ENCODE assay signal across 7 mouse cellular contexts in genomic region chr10:83637295-83637694, GRCm38 (mm10). TPM values are rescaled to one million over a fixed set of nuclear protein-coding genes. Genes with fewer than 3 reads are reported as not detected.
DNase-seq lines count a peak whose midpoint lies in the region; ATAC-seq lines count a peak whose summit lies in the region.

No protein-coding gene starts in this region.

- 27% methylated on average over 6 of the region's 6 CpGs for WGBS in embryonic facial prominence, embryonic 14.5 days
- 10% methylated on average over 6 of the region's 6 CpGs for WGBS in heart, embryonic 12.5 days

- peak overlapping the region; percentile 34; the same call in 1 of the 2 replicates for H3K27ac ChIP-seq in embryonic facial prominence, embryonic 14.5 days (replicated peaks; ENCODE audit: low read depth, low read length)
- H3K27ac ChIP-seq in heart, embryonic 12.5 days (ENCODE audit: poor library complexity, severe bottlenecking) = peak overlapping the region; percentile 52; the same call in 1 of the 2 replicates

- H3K4me1 ChIP-seq in embryonic facial prominence, embryonic 14.5 days (ENCODE audit: control insufficient read depth, insufficient read depth, low read length) = no peaks in the 10 kb centered on the region
- H3K4me1 ChIP-seq in heart, embryonic 12.5 days (replicated peaks) = peaks cover 37% of the 10 kb centered on the region

- no peak overlapping the region for H3K4me2 ChIP-seq in embryonic facial prominence, embryonic 14.5 days (ENCODE audit: low read depth, low read length)
- 0 out of 2 replicates have a peak overlapping the region, but pooled peaks have one; percentile 30 for H3K4me2 ChIP-seq in heart, embryonic 12.5 days

- no peaks in the 10 kb centered on the region for H3K27me3 ChIP-seq in embryonic facial prominence, embryonic 14.5 days (replicated peaks; ENCODE audit: control insufficient read depth, insufficient read depth, low read length)
- H3K27me3 ChIP-seq in heart, embryonic 12.5 days (replicated peaks) = no peaks in the 10 kb centered on the region

- H3K9me3 ChIP-seq in embryonic facial prominence, embryonic 14.5 days (ENCODE audit: control insufficient read depth, low read length) = no peaks in the 10 kb centered on the region
- H3K9me3 ChIP-seq in heart, embryonic 12.5 days (replicated peaks) = no peaks in the 10 kb centered on the region

- no peaks in the 10 kb centered on the region for H3K36me3 ChIP-seq in embryonic facial prominence, embryonic 14.5 days (ENCODE audit: control insufficient read depth, insufficient read depth, low read length)
- peaks cover 14% of the 10 kb centered on the region; the same call in 1 of the 2 replicates for H3K36me3 ChIP-seq in heart, embryonic 12.5 days

- ATAC-seq in embryonic facial prominence, embryonic 14.5 days (ENCODE audit: low read depth) = peak; percentile 80
- ATAC-seq in heart, embryonic 12.5 days (ENCODE audit: insufficient number of reproducible peaks, low FRiP score) = no peak

- no peak overlapping the region for H3K4me3 ChIP-seq in embryonic facial prominence, embryonic 14.5 days (ENCODE audit: low read depth, low read length)
- no peak overlapping the region for H3K4me3 ChIP-seq in heart, embryonic 12.5 days

- no peak overlapping the region for H3K9ac ChIP-seq in embryonic facial prominence, embryonic 14.5 days (ENCODE audit: low read depth, low read length)
- H3K9ac ChIP-seq in heart, embryonic 12.5 days = no peak overlapping the region

- DNase-seq in 416B (ENCODE audit: low read depth) (peak; percentile 84), NIH3T3 (ENCODE audit: low read depth) (peak; percentile 88)
- DNase-seq in embryonic facial prominence, embryonic 14.5 days (ENCODE audit: low spot score) = peak; percentile 76
- DNase-seq in layer of hippocampus, adult 9-11 months = peak; percentile 86
- DNase-seq in lung, postnatal 25 days (ENCODE audit: low spot score) = peak; percentile 88
- DNase-seq in testis, postnatal 10 days (ENCODE audit: low spot score) = peak; percentile 68

RNA-seq across cellular contexts. Expression of gene Appl2, which starts 11.2 kb away (rescaled TPM):
- 37.7 and 39.5 TPM in 2 replicates for polyA plus RNA-seq in embryonic facial prominence, embryonic 14.5 days (2014; fragmentation: Nextera tagmentation; extraction: Ambion mirVana)
- polyA plus RNA-seq in heart, embryonic 12.5 days (2016; fragmentation: Nextera tagmentation; extraction: Ambion mirVana) = 29.8 and 35.9 TPM in 2 replicates
